ENCODE assay signal across 7 mouse cellular contexts in genomic region chr5:66866019-66866418, GRCm38 (mm10).
DNase-seq lines count a peak whose midpoint lies in the region; ATAC-seq and TF ChIP-seq lines count a peak whose summit lies in the region.

No protein-coding gene starts in this region.

- peak; percentile 46 to 52 for DNase-seq in lung, adult 18-20 months
- no peak for DNase-seq in lung, adult 2 months
- DNase-seq in cerebellum, adult 8-10 months, result peak; percentile 36
- DNase-seq in lung, postnatal 25 days (ENCODE audit: low spot score), result peak; percentile 39
- DNase-seq in embryo, embryonic 10 days (ENCODE audit: low spot score), result no peak

- no peaks in the 10 kb centered on the region for H3K27me3 ChIP-seq in hindbrain, embryonic 15.5 days
- no peaks in the 10 kb centered on the region for H3K27me3 ChIP-seq in intestine, postnatal 0 days (replicated peaks; ENCODE audit: control insufficient read depth, insufficient read depth, low read length)

- no peaks in the 10 kb centered on the region for H3K9me3 ChIP-seq in hindbrain, embryonic 15.5 days
- H3K9me3 ChIP-seq in intestine, postnatal 0 days (ENCODE audit: control insufficient read depth), result no peaks in the 10 kb centered on the region

- H3K4me3 ChIP-seq in lung, adult 2 months (replicated peaks; ENCODE audit: extremely low read depth, low read depth, low read length), result no peak overlapping the region
- H3K4me3 ChIP-seq in hindbrain, embryonic 15.5 days, result no peak overlapping the region
- H3K4me3 ChIP-seq in intestine, postnatal 0 days (ENCODE audit: low read depth, low read length), result no peak overlapping the region

- H3K4me2 ChIP-seq in hindbrain, embryonic 15.5 days, result no peak overlapping the region
- H3K4me2 ChIP-seq in intestine, postnatal 0 days (replicated peaks; ENCODE audit: low read depth), result no peak overlapping the region

- 49% methylated on average over 8 of the region's 8 CpGs for WGBS in lung, adult 2 months
- 46% methylated on average over 8 of the region's 8 CpGs for WGBS in hindbrain, embryonic 15.5 days
- WGBS in intestine, postnatal 0 days, result 78% methylated on average over 8 of the region's 8 CpGs

- ATAC-seq in hindbrain, embryonic 15.5 days (ENCODE audit: low FRiP score, low read depth), result peak; percentile 40; the same call in 1 of the 2 replicates
- no peak for ATAC-seq in intestine, postnatal 0 days

- H3K4me1 ChIP-seq in lung, adult 2 months (ENCODE audit: control insufficient read depth, insufficient read depth, low read length), result peaks cover 18% of the 10 kb centered on the region
- H3K4me1 ChIP-seq in hindbrain, embryonic 15.5 days (replicated peaks), result peaks cover 26% of the 10 kb centered on the region
- 0 out of 2 replicates have a peak, but pooled peaks cover 3% of the 10 kb centered on the region for H3K4me1 ChIP-seq in intestine, postnatal 0 days (replicated peaks; ENCODE audit: control insufficient read depth, insufficient read depth, low read length)

- no peak for TF ChIP-seq POLR2A in lung, adult 2 months (IDR thresholded peaks at IDR 0.05; ENCODE audit: borderline replicate concordance, extremely low read depth, low read depth, low read length)

- no peak overlapping the region for H3K9ac ChIP-seq in hindbrain, embryonic 15.5 days
- no peak overlapping the region for H3K9ac ChIP-seq in intestine, postnatal 0 days (ENCODE audit: low read depth, low read length)

- no peaks in the 10 kb centered on the region for H3K36me3 ChIP-seq in hindbrain, embryonic 15.5 days
- no peaks in the 10 kb centered on the region for H3K36me3 ChIP-seq in intestine, postnatal 0 days (ENCODE audit: control insufficient read depth, insufficient read depth)

- no peak overlapping the region for H3K27ac ChIP-seq in hindbrain, embryonic 15.5 days (replicated peaks)
- H3K27ac ChIP-seq in intestine, postnatal 0 days (ENCODE audit: low read depth, low read length), result no peak overlapping the region

- TF ChIP-seq CTCF in lung, adult 2 months (IDR thresholded peaks at IDR 0.05; ENCODE audit: insufficient read depth, low read length), result no peak
- TF ChIP-seq CTCF in intestine, postnatal 0 days (IDR thresholded peaks at IDR 0.05; ENCODE audit: low read depth), result no peak

Comparison
In these comparisons a context has a peak if more than half of its experiments do, and no peak if none do; other contexts are left out.
1. DNase-seq: peak in lung, adult 18-20 months (2 of 2), cerebellum, adult 8-10 months (single experiment) and lung, postnatal 25 days (single experiment); none in lung, adult 2 months (single experiment) and embryo, embryonic 10 days (single experiment).